In genomic region chrX:77638076-77638475, GRCm38 (mm10) we compare ENCODE assay signal across 8 mouse cellular contexts.
DNase-seq lines count a peak whose midpoint lies in the region; ATAC-seq lines count a peak whose summit lies in the region.

No protein-coding gene starts in this region.

- WGBS in heart, embryonic 12.5 days, result 21% methylated on average over 3 of the region's 3 CpGs
- 18% methylated on average over 3 of the region's 3 CpGs for WGBS in midbrain, embryonic 14.5 days

- peak; percentile 67 for DNase-seq in heart, adult 8-10 months (ENCODE audit: low spot score)
- DNase-seq in A20 (ENCODE audit: low read depth, low spot score) (peak; percentile 53), R1 (ENCODE audit: low read depth, low spot score) (peak; percentile 29)
- peak; percentile 17 for DNase-seq in embryo, embryonic 9.5 days (ENCODE audit: extremely low spot score)
- peak; percentile 38 to 65 for DNase-seq in kidney, postnatal 36 days
- peak; percentile 82 for DNase-seq in midbrain, embryonic 14.5 days
- DNase-seq in ovary, postnatal 10 days (ENCODE audit: low spot score), result no peak

- H3K4me1 ChIP-seq in heart, embryonic 12.5 days (replicated peaks), result no peaks in the 10 kb centered on the region
- H3K4me1 ChIP-seq in midbrain, embryonic 14.5 days (ENCODE audit: control insufficient read depth, insufficient read depth, low read length), result no peaks in the 10 kb centered on the region

- no peak overlapping the region for H3K27ac ChIP-seq in heart, embryonic 12.5 days (ENCODE audit: poor library complexity, severe bottlenecking)
- no peak overlapping the region for H3K27ac ChIP-seq in midbrain, embryonic 14.5 days (replicated peaks; ENCODE audit: low read depth, low read length)

- H3K27me3 ChIP-seq in heart, embryonic 12.5 days (replicated peaks), result no peaks in the 10 kb centered on the region
- no peaks in the 10 kb centered on the region for H3K27me3 ChIP-seq in midbrain, embryonic 14.5 days (ENCODE audit: control insufficient read depth, insufficient read depth, low read length)

- peaks cover 6% of the 10 kb centered on the region for H3K36me3 ChIP-seq in heart, embryonic 12.5 days
- H3K36me3 ChIP-seq in midbrain, embryonic 14.5 days (ENCODE audit: control insufficient read depth, insufficient read depth, low read length), result no peaks in the 10 kb centered on the region

- no peak for ATAC-seq in heart, embryonic 12.5 days (ENCODE audit: insufficient number of reproducible peaks, low FRiP score)
- ATAC-seq in midbrain, embryonic 14.5 days (ENCODE audit: low FRiP score, low TSS enrichment), result peak; percentile 71; the same call in 1 of the 2 replicates

- H3K9me3 ChIP-seq in heart, embryonic 12.5 days (replicated peaks), result no peaks in the 10 kb centered on the region
- H3K9me3 ChIP-seq in midbrain, embryonic 14.5 days (ENCODE audit: control insufficient read depth, low read length), result no peaks in the 10 kb centered on the region

- H3K4me3 ChIP-seq in heart, embryonic 12.5 days, result no peak overlapping the region
- no peak overlapping the region for H3K4me3 ChIP-seq in midbrain, embryonic 14.5 days (replicated peaks; ENCODE audit: low read depth, low read length)

- H3K9ac ChIP-seq in heart, embryonic 12.5 days, result no peak overlapping the region
- H3K9ac ChIP-seq in midbrain, embryonic 14.5 days (replicated peaks; ENCODE audit: low read length), result no peak overlapping the region

- H3K4me2 ChIP-seq in heart, embryonic 12.5 days, result no peak overlapping the region
- no peak overlapping the region for H3K4me2 ChIP-seq in midbrain, embryonic 14.5 days (ENCODE audit: low read length)
